Mouse (Mus musculus): Measurements from ENCODE around the gene Olfr820.
"Not testable (repeated sequence)": the region's sequence is repeated elsewhere in the genome, so short reads cannot be mapped to it uniquely, and the experiment has no call there.

DNA sequence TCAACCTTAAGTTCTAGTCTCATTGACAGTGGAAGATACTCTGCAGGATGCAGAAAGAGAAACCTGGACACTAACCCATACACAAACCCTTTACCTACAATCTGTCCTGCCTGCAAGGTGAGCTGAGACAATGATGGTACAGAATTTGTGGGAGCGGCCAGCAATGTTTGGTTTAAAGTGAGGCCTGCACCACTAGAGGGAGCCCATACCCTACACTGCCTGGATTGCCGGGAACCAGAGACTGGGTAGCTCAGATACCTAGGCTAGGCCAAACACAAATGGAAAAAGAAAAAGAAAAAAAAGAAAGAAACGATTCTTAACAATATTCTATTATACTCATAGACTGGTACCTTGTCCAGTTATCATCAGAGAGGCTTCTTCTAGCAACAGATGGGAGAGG, 30.6 kb upstream of the Olfr820 start:
- TF ChIP-seq CTCF (conservative IDR thresholded peaks at IDR 0.05; ENCODE audit: low read length); NANOG (IDR thresholded peaks at IDR 0.05; ENCODE audit: borderline replicate concordance, low read length): not testable (repeated sequence)
